ENCODE assay signal across 22 mouse cellular contexts in the genomic region with DNA sequence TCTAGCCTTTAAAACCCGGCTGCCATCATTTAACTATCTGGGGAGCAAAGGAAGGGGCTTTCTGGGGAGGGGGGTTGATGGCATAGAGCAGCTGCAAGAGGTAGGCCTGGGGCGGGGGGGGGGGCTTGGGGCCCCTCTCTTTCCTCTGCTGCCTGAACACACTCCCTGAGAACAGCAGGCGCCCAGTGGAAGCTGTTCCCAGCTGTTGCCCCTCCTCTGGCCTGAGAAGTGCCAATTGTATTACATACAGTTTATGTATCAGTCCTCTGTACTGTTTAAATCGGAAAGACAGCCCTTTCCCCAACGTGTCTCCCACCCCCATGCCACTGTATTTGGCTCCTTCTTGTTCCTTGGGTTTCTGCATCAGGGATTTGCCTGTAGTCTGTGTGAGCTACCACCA. TPM values are rescaled to one million over a fixed set of nuclear protein-coding genes. Genes with fewer than 3 reads are reported as not detected.
A peak's percentile ranks its signal among the peaks of the same experiment; 100 is the strongest.
DNase-seq lines count a peak whose midpoint lies in the region; ATAC-seq and TF ChIP-seq lines count a peak whose summit lies in the region.
"Had no signal": no experiment of that assay in that cellular context is flagged by ENCODE, and none has a peak within 500 bp of the region (broad histone marks: within the 10 kb centered on the region; RNA-seq: fewer than 3 reads in every experiment).

No protein-coding gene starts in this region.

- H3K27me3 ChIP-seq in intestine, embryonic 14.5 days (replicated peaks; ENCODE audit: control insufficient read depth, insufficient read depth, low read length), result no peaks in the 10 kb centered on the region
- H3K27me3 ChIP-seq in intestine, postnatal 0 days (replicated peaks; ENCODE audit: control insufficient read depth, insufficient read depth, low read length), result no peaks in the 10 kb centered on the region
- no peaks in the 10 kb centered on the region for H3K27me3 ChIP-seq in neural tube, embryonic 13.5 days
- no peaks in the 10 kb centered on the region for H3K27me3 ChIP-seq in neural tube, embryonic 15.5 days (replicated peaks)
- H3K27me3 ChIP-seq in limb, embryonic 10.5 days (ENCODE audit: low read depth, poor library complexity, severe bottlenecking), result no peaks in the 10 kb centered on the region
- H3K27me3 ChIP-seq in stomach, postnatal 0 days (ENCODE audit: control insufficient read depth, insufficient read depth, low read length), result no peaks in the 10 kb centered on the region
- no peaks in the 10 kb centered on the region for H3K27me3 ChIP-seq in liver, embryonic 11.5 days (replicated peaks; ENCODE audit: control insufficient read depth, insufficient read depth, low read length)
- H3K27me3 ChIP-seq: liver, embryonic 13.5 days; midbrain, embryonic 15.5 days had no signal

- no peak overlapping the region for H3K4me2 ChIP-seq in intestine, embryonic 14.5 days (ENCODE audit: low read length)
- H3K4me2 ChIP-seq in intestine, postnatal 0 days (replicated peaks; ENCODE audit: low read depth), result no peak overlapping the region
- no peak overlapping the region for H3K4me2 ChIP-seq in neural tube, embryonic 13.5 days
- no peak overlapping the region for H3K4me2 ChIP-seq in neural tube, embryonic 15.5 days
- no peak overlapping the region for H3K4me2 ChIP-seq in stomach, postnatal 0 days (replicated peaks; ENCODE audit: low read depth)
- H3K4me2 ChIP-seq in liver, embryonic 11.5 days, result no peak overlapping the region
- H3K4me2 ChIP-seq: liver, embryonic 13.5 days; midbrain, embryonic 15.5 days had no signal

- no peak for ATAC-seq in intestine, embryonic 14.5 days (replicated peaks; ENCODE audit: low FRiP score, low TSS enrichment, low read depth)
- no peak for ATAC-seq in intestine, postnatal 0 days
- no peak for ATAC-seq in neural tube, embryonic 13.5 days (ENCODE audit: low read depth)
- ATAC-seq in neural tube, embryonic 15.5 days (ENCODE audit: low FRiP score), result no peak
- ATAC-seq in stomach, postnatal 0 days (ENCODE audit: low FRiP score, low TSS enrichment), result no peak
- no peak for ATAC-seq in liver, embryonic 11.5 days (replicated peaks; ENCODE audit: low FRiP score)
- ATAC-seq: CD4-positive, CD25-positive, alpha-beta regulatory T cell, adult 4 months; midbrain, embryonic 15.5 days had no signal

- no peak overlapping the region for H3K9ac ChIP-seq in intestine, embryonic 14.5 days (ENCODE audit: low read length)
- no peak overlapping the region for H3K9ac ChIP-seq in intestine, postnatal 0 days (ENCODE audit: low read depth, low read length)
- no peak overlapping the region for H3K9ac ChIP-seq in neural tube, embryonic 13.5 days
- no peak overlapping the region for H3K9ac ChIP-seq in neural tube, embryonic 15.5 days (replicated peaks)
- H3K9ac ChIP-seq in stomach, postnatal 0 days (ENCODE audit: low read length), result no peak overlapping the region
- H3K9ac ChIP-seq in liver, embryonic 11.5 days (ENCODE audit: low read depth, low read length), result no peak overlapping the region
- H3K9ac ChIP-seq: liver, embryonic 13.5 days; midbrain, embryonic 15.5 days had no signal

- H3K4me3 ChIP-seq in intestine, embryonic 14.5 days (ENCODE audit: low read depth, low read length), result no peak overlapping the region
- H3K4me3 ChIP-seq in intestine, postnatal 0 days (ENCODE audit: low read depth, low read length), result no peak overlapping the region
- H3K4me3 ChIP-seq in neural tube, embryonic 13.5 days, result no peak overlapping the region
- no peak overlapping the region for H3K4me3 ChIP-seq in neural tube, embryonic 15.5 days (replicated peaks)
- H3K4me3 ChIP-seq in limb, embryonic 10.5 days, result 0 out of 2 replicates have a peak overlapping the region, but pooled peaks have one; percentile 7
- H3K4me3 ChIP-seq in stomach, postnatal 0 days (ENCODE audit: low read depth, low read length), result no peak overlapping the region
- H3K4me3 ChIP-seq in liver, embryonic 11.5 days (ENCODE audit: low read depth, low read length), result no peak overlapping the region
- H3K4me3 ChIP-seq: erythroblast, embryonic 14.5 days; liver, embryonic 13.5 days; midbrain, embryonic 15.5 days had no signal

- TF ChIP-seq EP300 in stomach, postnatal 0 days (optimal IDR thresholded peaks at IDR 0.05), result no peak

- no peak for TF ChIP-seq CTCF in intestine, postnatal 0 days (IDR thresholded peaks at IDR 0.05; ENCODE audit: low read depth)
- TF ChIP-seq CTCF in stomach, postnatal 0 days (IDR thresholded peaks at IDR 0.05; ENCODE audit: low read depth), result no peak

- no peaks in the 10 kb centered on the region for H3K9me3 ChIP-seq in intestine, embryonic 14.5 days (ENCODE audit: control insufficient read depth, low read length)
- H3K9me3 ChIP-seq in intestine, postnatal 0 days (ENCODE audit: control insufficient read depth), result no peaks in the 10 kb centered on the region
- no peaks in the 10 kb centered on the region for H3K9me3 ChIP-seq in neural tube, embryonic 13.5 days
- H3K9me3 ChIP-seq in neural tube, embryonic 15.5 days (replicated peaks), result no peaks in the 10 kb centered on the region
- H3K9me3 ChIP-seq in limb, embryonic 10.5 days (replicated peaks), result no peaks in the 10 kb centered on the region
- H3K9me3 ChIP-seq in stomach, postnatal 0 days (ENCODE audit: control insufficient read depth, low read length), result no peaks in the 10 kb centered on the region
- H3K9me3 ChIP-seq in liver, embryonic 11.5 days (ENCODE audit: control insufficient read depth, low read length), result no peaks in the 10 kb centered on the region
- H3K9me3 ChIP-seq: liver, embryonic 13.5 days; midbrain, embryonic 15.5 days had no signal

- WGBS in intestine, embryonic 14.5 days, result 25% methylated on average over 5 of the region's 5 CpGs
- 58% methylated on average over 5 of the region's 5 CpGs for WGBS in intestine, postnatal 0 days
- WGBS in neural tube, embryonic 13.5 days, result 19% methylated on average over 5 of the region's 5 CpGs
- 29% methylated on average over 5 of the region's 5 CpGs for WGBS in neural tube, embryonic 15.5 days
- WGBS in limb, embryonic 10.5 days, result 57% methylated on average over 5 of the region's 5 CpGs
- WGBS in stomach, postnatal 0 days, result 43% methylated on average over 5 of the region's 5 CpGs
- 55% methylated on average over 5 of the region's 5 CpGs for WGBS in liver, embryonic 11.5 days

- H3K27ac ChIP-seq in intestine, embryonic 14.5 days (ENCODE audit: low read depth), result peak overlapping the region; percentile 30
- H3K27ac ChIP-seq in intestine, postnatal 0 days (ENCODE audit: low read depth, low read length), result no peak overlapping the region
- peak overlapping the region; percentile 24; the same call in 1 of the 2 replicates for H3K27ac ChIP-seq in neural tube, embryonic 13.5 days (replicated peaks)
- no peak overlapping the region for H3K27ac ChIP-seq in neural tube, embryonic 15.5 days (replicated peaks)
- peak overlapping the region; percentile 80 for H3K27ac ChIP-seq in limb, embryonic 10.5 days
- H3K27ac ChIP-seq in stomach, postnatal 0 days (replicated peaks), result peak overlapping the region; percentile 9; the same call in 1 of the 2 replicates
- H3K27ac ChIP-seq in liver, embryonic 11.5 days (ENCODE audit: low read depth, low read length), result no peak overlapping the region
- H3K27ac ChIP-seq: liver, embryonic 13.5 days; midbrain, embryonic 15.5 days had no signal

- H3K36me3 ChIP-seq in intestine, embryonic 14.5 days (ENCODE audit: control insufficient read depth, insufficient read depth, low read length), result no peaks in the 10 kb centered on the region
- H3K36me3 ChIP-seq in intestine, postnatal 0 days (ENCODE audit: control insufficient read depth, insufficient read depth), result no peaks in the 10 kb centered on the region
- no peaks in the 10 kb centered on the region for H3K36me3 ChIP-seq in neural tube, embryonic 13.5 days
- no peaks in the 10 kb centered on the region for H3K36me3 ChIP-seq in neural tube, embryonic 15.5 days
- peaks cover 3% of the 10 kb centered on the region; the same call in 1 of the 2 replicates for H3K36me3 ChIP-seq in limb, embryonic 10.5 days
- no peaks in the 10 kb centered on the region for H3K36me3 ChIP-seq in stomach, postnatal 0 days (ENCODE audit: control insufficient read depth, insufficient read depth, low read length)
- no peaks in the 10 kb centered on the region for H3K36me3 ChIP-seq in liver, embryonic 11.5 days (ENCODE audit: control insufficient read depth, insufficient read depth, low read length)
- H3K36me3 ChIP-seq: liver, embryonic 13.5 days; midbrain, embryonic 15.5 days had no signal

- peaks cover 44% of the 10 kb centered on the region for H3K4me1 ChIP-seq in intestine, embryonic 14.5 days (replicated peaks; ENCODE audit: control insufficient read depth, insufficient read depth, low read length)
- H3K4me1 ChIP-seq in intestine, postnatal 0 days (replicated peaks; ENCODE audit: control insufficient read depth, insufficient read depth, low read length), result 0 out of 2 replicates have a peak, but pooled peaks cover 4% of the 10 kb centered on the region
- peaks cover 44% of the 10 kb centered on the region for H3K4me1 ChIP-seq in neural tube, embryonic 13.5 days (replicated peaks)
- peaks cover 13% of the 10 kb centered on the region; the same call in 1 of the 2 replicates for H3K4me1 ChIP-seq in neural tube, embryonic 15.5 days
- H3K4me1 ChIP-seq in limb, embryonic 10.5 days, result peaks cover 65% of the 10 kb centered on the region
- H3K4me1 ChIP-seq in stomach, postnatal 0 days (replicated peaks; ENCODE audit: control insufficient read depth, insufficient read depth), result peaks cover 3% of the 10 kb centered on the region
- H3K4me1 ChIP-seq in liver, embryonic 11.5 days (replicated peaks; ENCODE audit: control insufficient read depth, insufficient read depth, low read length), result peaks cover 29% of the 10 kb centered on the region

- intact Hi-C loops in left cerebral cortex, postnatal 4 days (cut with DNase I), result loop anchor here (10.0 kb wide), 1 partner anchor 139 kb away; no protein-coding TSS in a partner anchor

- no peak for DNase-seq in intestine, embryonic 14.5 days (ENCODE audit: low spot score)
- DNase-seq in limb, embryonic 10.5 days (ENCODE audit: low spot score), result peak; percentile 35
- no peak for DNase-seq in stomach, postnatal 0 days (ENCODE audit: low spot score)
- DNase-seq in left cerebral cortex, postnatal 4 days, result no peak
- no peak for DNase-seq in liver, embryonic 11.5 days (ENCODE audit: low spot score)
- DNase-seq: adrenal gland, adult 2 months; cerebellum, adult 11 months; cerebellum, postnatal 36 days; gastrocnemius, postnatal 14 days; kidney, adult 18-20 months; liver, embryonic 13.5 days; lung, postnatal 4 days; right cerebral cortex, postnatal 14 days had no signal

RNA-seq across cellular contexts. Expression of gene Coa7, which starts 17.9 kb away (rescaled TPM):
- 58.3 and 63.4 TPM in 2 replicates for polyA plus RNA-seq in intestine, embryonic 14.5 days (2014; fragmentation: Nextera tagmentation; extraction: Ambion mirVana)
- 83.6 and 91.4 TPM in 2 replicates for polyA plus RNA-seq in intestine, postnatal 0 days (2015; fragmentation: Nextera tagmentation; extraction: Ambion mirVana)
- 43.2 and 46.8 TPM in 2 replicates for polyA plus RNA-seq in neural tube, embryonic 13.5 days (2015; fragmentation: Nextera tagmentation; extraction: Ambion mirVana)
- 42.6 and 46.8 TPM in 2 replicates for polyA plus RNA-seq in neural tube, embryonic 15.5 days (2015; fragmentation: Nextera tagmentation; extraction: Ambion mirVana)
- polyA plus RNA-seq in limb, embryonic 10.5 days (2016; fragmentation: Nextera tagmentation; extraction: Ambion mirVana), result 68.2 and 71.3 TPM in 2 replicates
- polyA plus RNA-seq in stomach, postnatal 0 days (2015; fragmentation: Nextera tagmentation; extraction: Ambion mirVana), result 59.3 and 62.3 TPM in 2 replicates
- 10 to 100 TPM; 31.2 to 40.7 TPM for total RNA-seq in left cerebral cortex, postnatal 4 days (2021)
- 43.1 and 44.2 TPM in 2 replicates for polyA plus RNA-seq in liver, embryonic 11.5 days (2014; fragmentation: Nextera tagmentation; extraction: Ambion mirVana)

RNA-seq across cellular contexts. Expression of gene Shisal2a, which starts 37.3 kb away (rescaled TPM):
- 1.7 and 3.4 TPM in 2 replicates for polyA plus RNA-seq in intestine, embryonic 14.5 days (2014; fragmentation: Nextera tagmentation; extraction: Ambion mirVana)
- polyA plus RNA-seq in intestine, postnatal 0 days (2015; fragmentation: Nextera tagmentation; extraction: Ambion mirVana), result 0.50 and 0.55 TPM in 2 replicates
- polyA plus RNA-seq in neural tube, embryonic 13.5 days (2015; fragmentation: Nextera tagmentation; extraction: Ambion mirVana), result 4.0 and 4.1 TPM in 2 replicates
- polyA plus RNA-seq in neural tube, embryonic 15.5 days (2015; fragmentation: Nextera tagmentation; extraction: Ambion mirVana), result 4.0 and 6.3 TPM in 2 replicates
- polyA plus RNA-seq in limb, embryonic 10.5 days (2016; fragmentation: Nextera tagmentation; extraction: Ambion mirVana), result 1.5 and 5.6 TPM in 2 replicates
- 4.5 and 4.9 TPM in 2 replicates for polyA plus RNA-seq in stomach, postnatal 0 days (2015; fragmentation: Nextera tagmentation; extraction: Ambion mirVana)
- total RNA-seq in left cerebral cortex, postnatal 4 days (2021), result not detected
- polyA plus RNA-seq in liver, embryonic 11.5 days (2014; fragmentation: Nextera tagmentation; extraction: Ambion mirVana), result 1.0 and 1.9 TPM in 2 replicates
- total RNA-seq: gastrocnemius, postnatal 14 days; heart, postnatal 25 days; layer of hippocampus, adult 18-20 months; MEL had no signal
- polyA plus RNA-seq: CD4-positive, CD25-positive, alpha-beta regulatory T cell, adult 4 months; erythroblast, embryonic 14.5 days had no signal

RNA-seq across cellular contexts. Expression of gene Zyg11b, which starts 44.9 kb away (rescaled TPM):
- 14.1 and 15.9 TPM in 2 replicates for polyA plus RNA-seq in intestine, embryonic 14.5 days (2014; fragmentation: Nextera tagmentation; extraction: Ambion mirVana)
- polyA plus RNA-seq in intestine, postnatal 0 days (2015; fragmentation: Nextera tagmentation; extraction: Ambion mirVana), result 4.0 and 4.3 TPM in 2 replicates
- 23.1 and 25.3 TPM in 2 replicates for polyA plus RNA-seq in neural tube, embryonic 13.5 days (2015; fragmentation: Nextera tagmentation; extraction: Ambion mirVana)
- polyA plus RNA-seq in neural tube, embryonic 15.5 days (2015; fragmentation: Nextera tagmentation; extraction: Ambion mirVana), result 23.3 and 28.8 TPM in 2 replicates
- polyA plus RNA-seq in limb, embryonic 10.5 days (2016; fragmentation: Nextera tagmentation; extraction: Ambion mirVana), result 11.9 and 13.6 TPM in 2 replicates
- polyA plus RNA-seq in stomach, postnatal 0 days (2015; fragmentation: Nextera tagmentation; extraction: Ambion mirVana), result 4.3 and 4.7 TPM in 2 replicates
- total RNA-seq in left cerebral cortex, postnatal 4 days (2021), result 100 to 1,000 TPM; 150 to 152 TPM
- polyA plus RNA-seq in liver, embryonic 11.5 days (2014; fragmentation: Nextera tagmentation; extraction: Ambion mirVana), result 8.8 and 9.1 TPM in 2 replicates

Comparison
In these comparisons a context has a peak if more than half of its experiments do, and no peak if none do; other contexts are left out.
1. H3K27ac ChIP-seq: peak in intestine, embryonic 14.5 days (single experiment), neural tube, embryonic 13.5 days (single experiment), limb, embryonic 10.5 days (single experiment) and stomach, postnatal 0 days (single experiment); none in intestine, postnatal 0 days (single experiment), neural tube, embryonic 15.5 days (single experiment) and liver, embryonic 11.5 days (single experiment).